17 mouse cellular contexts compared by ENCODE assay signal in genomic region chr5:36176409-36176808, GRCm38 (mm10). TPM values are rescaled to one million over a fixed set of nuclear protein-coding genes. Genes with fewer than 3 reads are reported as not detected.
DNase-seq lines count a peak whose midpoint lies in the region; ATAC-seq lines count a peak whose summit lies in the region.
"Had no signal": no experiment of that assay in that cellular context is flagged by ENCODE, and none has a peak within 500 bp of the region (broad histone marks: within the 10 kb centered on the region; RNA-seq: fewer than 3 reads in every experiment).

No protein-coding gene starts in this region.

- H3K4me2 ChIP-seq in forebrain, embryonic 16.5 days (ENCODE audit: low read length), result no peak overlapping the region
- H3K4me2 ChIP-seq: hindbrain, embryonic 13.5 days; limb, embryonic 15.5 days had no signal

- no peak for ATAC-seq in forebrain, embryonic 16.5 days
- ATAC-seq: forebrain, postnatal 0 days had no signal

- H3K4me3 ChIP-seq in forebrain, embryonic 16.5 days (replicated peaks; ENCODE audit: low read length), result no peak overlapping the region
- H3K4me3 ChIP-seq: hindbrain, embryonic 13.5 days; left cerebral cortex, adult 2 months; limb, embryonic 15.5 days; myocyte had no signal

- H3K4me1 ChIP-seq in forebrain, embryonic 16.5 days (replicated peaks; ENCODE audit: control insufficient read depth, insufficient read depth, low read length), result peaks cover 6% of the 10 kb centered on the region; the same call in 1 of the 2 replicates

- H3K27me3 ChIP-seq in forebrain, embryonic 16.5 days (replicated peaks; ENCODE audit: control insufficient read depth, insufficient read depth, low read length), result no peaks in the 10 kb centered on the region
- H3K27me3 ChIP-seq: limb, embryonic 15.5 days had no signal

- H3K36me3 ChIP-seq in forebrain, embryonic 16.5 days (ENCODE audit: control insufficient read depth, insufficient read depth), result no peaks in the 10 kb centered on the region
- H3K36me3 ChIP-seq: hindbrain, embryonic 13.5 days; limb, embryonic 15.5 days had no signal

- intact Hi-C loops in heart, postnatal 14 days (cut with DNase I), result no loop called here
- intact Hi-C loops in heart, postnatal 25 days (cut with DNase I), result no loop called here

- no peak overlapping the region for H3K27ac ChIP-seq in forebrain, embryonic 16.5 days (ENCODE audit: low read length)
- H3K27ac ChIP-seq: hindbrain, embryonic 13.5 days; left cerebral cortex, adult 2 months; limb, embryonic 15.5 days had no signal

- WGBS in forebrain, embryonic 16.5 days, result 94% methylated on average over 11 of the region's 11 CpGs

- H3K9me3 ChIP-seq in forebrain, embryonic 16.5 days (ENCODE audit: control insufficient read depth, low read length), result no peaks in the 10 kb centered on the region
- H3K9me3 ChIP-seq: hindbrain, embryonic 13.5 days; limb, embryonic 15.5 days had no signal

- peak; percentile 20 to 21 for DNase-seq in heart, postnatal 14 days
- no peak for DNase-seq in heart, postnatal 25 days (ENCODE audit: low spot score)
- DNase-seq in lung, postnatal 14 days, result peak; percentile 13
- no peak for DNase-seq in lung, postnatal 25 days (ENCODE audit: low spot score)
- DNase-seq in kidney, adult 9 months, result peak; percentile 79
- DNase-seq in urinary bladder, adult 2 months (ENCODE audit: low spot score), result peak; percentile 26
- DNase-seq in retina, embryonic 14.5 days (ENCODE audit: low spot score), result no peak
- DNase-seq: forebrain, postnatal 0 days; gastrocnemius, postnatal 25 days; thymus, postnatal 36 days had no signal

- H3K9ac ChIP-seq in forebrain, embryonic 16.5 days (replicated peaks; ENCODE audit: low read depth, low read length), result no peak overlapping the region
- H3K9ac ChIP-seq: forebrain, postnatal 0 days; hindbrain, embryonic 13.5 days; limb, embryonic 15.5 days had no signal

RNA-seq across cellular contexts. Expression of gene Psapl1, which starts 27.4 kb away (rescaled TPM):
- not detected for total RNA-seq in heart, postnatal 14 days (2021)
- total RNA-seq in heart, postnatal 25 days (2021), result not detected
- polyA plus RNA-seq in urinary bladder, adult 2 months (2012; rRNA removed), result 11.9 and 14.4 TPM in 2 replicates
- polyA plus RNA-seq in forebrain, embryonic 16.5 days (2015; fragmentation: Nextera tagmentation; extraction: Ambion mirVana), result 0.08 TPM in 1 of 2 replicates, not detected in the other
- total RNA-seq: adrenal gland, adult 18-20 months; forebrain, postnatal 0 days; gastrocnemius, postnatal 25 days; left cerebral cortex, adult 2 months had no signal
- polyA plus RNA-seq: cortical plate, adult 2 months; forebrain, postnatal 0 days; hindbrain, embryonic 13.5 days had no signal

Comparison
In these comparisons a context has a peak if more than half of its experiments do, and no peak if none do; other contexts are left out.
1. DNase-seq: peak in heart, postnatal 14 days (2 of 2), lung, postnatal 14 days (single experiment), kidney, adult 9 months (single experiment) and urinary bladder, adult 2 months (single experiment); none in heart, postnatal 25 days (single experiment), lung, postnatal 25 days (single experiment) and retina, embryonic 14.5 days (single experiment).